Mouse (Mus musculus): ENCODE data around the gene Nfe2l2. TPM values are rescaled to one million over a fixed set of nuclear protein-coding genes. Genes with fewer than 3 reads are reported as not detected.
A peak's percentile ranks its signal among the peaks of the same experiment; 100 is the strongest.

Gene Nfe2l2
- polyA plus RNA-seq, 1 experiment from 2014 or later: 73.9 TPM

- H3K27ac ChIP-seq (ENCODE audit: low read depth): peak overlapping the region; percentile 99
- peak overlapping the region; percentile 83 for H3K4me3 ChIP-seq (ENCODE audit: low read depth, low read length)
- TF ChIP-seq CTCF (IDR thresholded peaks at IDR 0.05; ENCODE audit: low read depth): no peak
- H3K9me3 ChIP-seq (ENCODE audit: low read depth, low read length): no peaks in the 10 kb centered on the region
- peak; percentile 36 for DNase-seq
- H3K27me3 ChIP-seq (ENCODE audit: insufficient read depth, low read length): no peaks in the 10 kb centered on the region
- peak overlapping the region; percentile 84 for H3K4me2 ChIP-seq
- whole genome bisulfite sequencing: 35% methylated on average over 9 of the region's 9 CpGs
- peaks cover 4% of the 10 kb centered on the region; the same call in 1 of the 2 replicates for H3K36me3 ChIP-seq (ENCODE audit: insufficient read depth)
- no peak for ATAC-seq (ENCODE audit: insufficient read depth)
- peaks cover 18% of the 10 kb centered on the region for H3K4me1 ChIP-seq (ENCODE audit: insufficient read depth)
- H3K9ac ChIP-seq: peak overlapping the region; percentile 89
Observed at GRCm38 (mm10) chr2:75701822-75702587, 2.4 kb downstream of the Nfe2l2 start.

- peak overlapping the region; percentile 84 for H3K4me2 ChIP-seq
- no peak for TF ChIP-seq CTCF (IDR thresholded peaks at IDR 0.05; ENCODE audit: low read depth)
- no peaks in the 10 kb centered on the region for H3K9me3 ChIP-seq (ENCODE audit: low read depth, low read length)
- H3K27me3 ChIP-seq (ENCODE audit: insufficient read depth, low read length): no peaks in the 10 kb centered on the region
- 68% methylated on average over 3 of the region's 3 CpGs for WGBS
- H3K4me3 ChIP-seq (ENCODE audit: low read depth, low read length): 0 out of 2 replicates have a peak overlapping the region, but pooled peaks have one; percentile 10
- ATAC-seq (ENCODE audit: insufficient read depth) (no peak), DNase-seq (no peak)
- H3K36me3 ChIP-seq (ENCODE audit: insufficient read depth): peaks cover 4% of the 10 kb centered on the region; the same call in 1 of the 2 replicates
- H3K4me1 ChIP-seq (ENCODE audit: insufficient read depth): peaks cover 21% of the 10 kb centered on the region
- H3K9ac ChIP-seq: no peak overlapping the region
- H3K27ac ChIP-seq (ENCODE audit: low read depth): no peak overlapping the region
Observed at GRCm38 (mm10) chr2:75701207-75701606, 3.2 kb downstream of the Nfe2l2 start.

- TF ChIP-seq CTCF (IDR thresholded peaks at IDR 0.05; ENCODE audit: low read depth): no peak
- H3K27me3 ChIP-seq (ENCODE audit: insufficient read depth, low read length): no peaks in the 10 kb centered on the region
- H3K9me3 ChIP-seq (ENCODE audit: low read depth, low read length): no peaks in the 10 kb centered on the region
- no peak for DNase-seq
- H3K4me1 ChIP-seq (ENCODE audit: insufficient read depth): peaks cover 19% of the 10 kb centered on the region
- H3K36me3 ChIP-seq (ENCODE audit: insufficient read depth): peaks cover 4% of the 10 kb centered on the region; the same call in 1 of the 2 replicates
- H3K4me3 ChIP-seq (ENCODE audit: low read depth, low read length): no peak overlapping the region
- H3K9ac ChIP-seq: no peak overlapping the region
- no peak overlapping the region for H3K27ac ChIP-seq (ENCODE audit: low read depth)
- WGBS: 78% methylated on average over 3 of the region's 3 CpGs
- no peak overlapping the region for H3K4me2 ChIP-seq
- no peak for ATAC-seq (ENCODE audit: insufficient read depth)
Observed at GRCm38 (mm10) chr2:75700543-75700942, 3.9 kb downstream of the Nfe2l2 start.

- no peaks in the 10 kb centered on the region for H3K27me3 ChIP-seq (ENCODE audit: insufficient read depth, low read length)
- WGBS: 82% methylated on average over 3 of the region's 3 CpGs
- DNase-seq (no peak), ATAC-seq (ENCODE audit: insufficient read depth) (no peak)
- no peak overlapping the region for H3K9ac ChIP-seq
- no peak for TF ChIP-seq CTCF (IDR thresholded peaks at IDR 0.05; ENCODE audit: low read depth)
- H3K4me1 ChIP-seq (ENCODE audit: insufficient read depth): peaks cover 19% of the 10 kb centered on the region
- H3K9me3 ChIP-seq (ENCODE audit: low read depth, low read length): no peaks in the 10 kb centered on the region
- H3K27ac ChIP-seq (ENCODE audit: low read depth): no peak overlapping the region
- H3K4me2 ChIP-seq: no peak overlapping the region
- peaks cover 4% of the 10 kb centered on the region; the same call in 1 of the 2 replicates for H3K36me3 ChIP-seq (ENCODE audit: insufficient read depth)
- no peak overlapping the region for H3K4me3 ChIP-seq (ENCODE audit: low read depth, low read length)
Observed at GRCm38 (mm10) chr2:75698874-75699273, 5.6 kb downstream of the Nfe2l2 start.

- no peak overlapping the region for H3K4me3 ChIP-seq (ENCODE audit: low read depth, low read length)
- no peak overlapping the region for H3K4me2 ChIP-seq
- no peak overlapping the region for H3K9ac ChIP-seq
- peaks cover 4% of the 10 kb centered on the region; the same call in 1 of the 2 replicates for H3K36me3 ChIP-seq (ENCODE audit: insufficient read depth)
- ATAC-seq (ENCODE audit: insufficient read depth) (no peak), DNase-seq (no peak)
- no peak for TF ChIP-seq CTCF (IDR thresholded peaks at IDR 0.05; ENCODE audit: low read depth)
- H3K4me1 ChIP-seq (ENCODE audit: insufficient read depth): peaks cover 19% of the 10 kb centered on the region
- WGBS: 49% methylated on average over 4 of the region's 4 CpGs
- no peaks in the 10 kb centered on the region for H3K9me3 ChIP-seq (ENCODE audit: low read depth, low read length)
- no peak overlapping the region for H3K27ac ChIP-seq (ENCODE audit: low read depth)
- H3K27me3 ChIP-seq (ENCODE audit: insufficient read depth, low read length): no peaks in the 10 kb centered on the region
Observed at GRCm38 (mm10) chr2:75698007-75698406, 6.4 kb downstream of the Nfe2l2 start.

GRCm38 (mm10) chr2:75697222-75697621, 7.2 kb downstream of the Nfe2l2 start:
- ATAC-seq (ENCODE audit: insufficient read depth): no peak
- no peak overlapping the region for H3K9ac ChIP-seq
- no peaks in the 10 kb centered on the region for H3K9me3 ChIP-seq (ENCODE audit: low read depth, low read length)
- H3K27ac ChIP-seq (ENCODE audit: low read depth): no peak overlapping the region
- DNase-seq: no peak
- no peaks in the 10 kb centered on the region for H3K27me3 ChIP-seq (ENCODE audit: insufficient read depth, low read length)
- H3K4me3 ChIP-seq (ENCODE audit: low read depth, low read length): no peak overlapping the region
- H3K4me1 ChIP-seq (ENCODE audit: insufficient read depth): peaks cover 18% of the 10 kb centered on the region
- no peak for TF ChIP-seq CTCF (IDR thresholded peaks at IDR 0.05; ENCODE audit: low read depth)
- peaks cover 4% of the 10 kb centered on the region; the same call in 1 of the 2 replicates for H3K36me3 ChIP-seq (ENCODE audit: insufficient read depth)
- no peak overlapping the region for H3K4me2 ChIP-seq
- 64% methylated on average over 3 of the region's 3 CpGs for WGBS

- no peak for DNase-seq
- Histone ChIP-seq H3K27ac (ENCODE audit: low read depth) (no peak overlapping the region), H3K4me2 (no peak overlapping the region), H3K9me3 (ENCODE audit: low read depth, low read length) (no peaks in the 10 kb centered on the region), H3K4me3 (ENCODE audit: low read depth, low read length) (no peak overlapping the region), H3K36me3 (ENCODE audit: insufficient read depth) (peaks cover 4% of the 10 kb centered on the region), H3K9ac (0 out of 2 replicates have a peak overlapping the region, but pooled peaks have one; percentile 3), H3K4me1 (ENCODE audit: insufficient read depth) (0 out of 2 replicates have a peak, but pooled peaks cover 13% of the 10 kb centered on the region), H3K27me3 (ENCODE audit: insufficient read depth, low read length) (no peaks in the 10 kb centered on the region)
- no peak for ATAC-seq (ENCODE audit: insufficient read depth)
- WGBS: 50% methylated on average over 5 of the region's 5 CpGs
- TF ChIP-seq CTCF (IDR thresholded peaks at IDR 0.05; ENCODE audit: low read depth): no peak
Observed at GRCm38 (mm10) chr2:75696371-75696770, 8.1 kb downstream of the Nfe2l2 start.

All from lung, embryonic 14.5 days (tissue).